Comparison of ENCODE assay signal across 15 mouse cellular contexts in the genomic region with DNA sequence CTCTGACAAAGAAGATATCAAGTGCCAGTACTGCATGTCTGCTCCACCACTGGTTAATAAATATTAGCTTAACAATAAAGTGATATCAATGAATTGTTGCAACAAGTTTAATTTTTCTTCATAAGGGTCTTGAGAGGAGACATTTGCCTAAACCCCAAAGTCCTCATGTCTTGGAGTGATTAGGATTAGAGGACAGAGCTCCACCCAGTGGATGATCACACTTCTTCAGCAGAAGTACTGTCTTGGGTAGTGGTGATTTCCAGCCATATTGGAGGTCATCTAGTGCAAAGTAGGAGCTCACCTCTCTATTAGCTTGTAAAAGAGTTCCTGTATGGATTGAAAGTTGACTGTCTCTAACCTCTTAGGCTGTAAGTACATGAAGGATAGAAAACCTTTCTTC.
DNase-seq lines count a peak whose midpoint lies in the region; ATAC-seq and TF ChIP-seq lines count a peak whose summit lies in the region.
"Had no signal": no experiment of that assay in that cellular context is flagged by ENCODE, and none has a peak within 500 bp of the region (broad histone marks: within the 10 kb centered on the region; RNA-seq: fewer than 3 reads in every experiment).

No protein-coding gene starts in this region.

- no peak for ATAC-seq in kidney, embryonic 15.5 days (replicated peaks; ENCODE audit: low FRiP score)
- ATAC-seq in liver, embryonic 12.5 days = no peak
- no peak for ATAC-seq in stomach, postnatal 0 days (ENCODE audit: low FRiP score, low TSS enrichment)
- ATAC-seq: CD4-positive, CD25-positive, alpha-beta regulatory T cell, adult 4 months; forebrain, embryonic 13.5 days; midbrain, embryonic 13.5 days had no signal

- H3K36me3 ChIP-seq in kidney, embryonic 15.5 days = no peaks in the 10 kb centered on the region
- no peaks in the 10 kb centered on the region for H3K36me3 ChIP-seq in liver, adult 2 months (ENCODE audit: control insufficient read depth, insufficient read depth, low read length)
- no peaks in the 10 kb centered on the region for H3K36me3 ChIP-seq in liver, embryonic 12.5 days
- H3K36me3 ChIP-seq in stomach, postnatal 0 days (ENCODE audit: control insufficient read depth, insufficient read depth, low read length) = no peaks in the 10 kb centered on the region
- H3K36me3 ChIP-seq: midbrain, embryonic 13.5 days had no signal

- H3K9ac ChIP-seq in kidney, embryonic 15.5 days = no peak overlapping the region
- H3K9ac ChIP-seq in liver, adult 2 months (ENCODE audit: low read depth, low read length) = no peak overlapping the region
- H3K9ac ChIP-seq in liver, embryonic 12.5 days = no peak overlapping the region
- H3K9ac ChIP-seq in stomach, postnatal 0 days (ENCODE audit: low read length) = no peak overlapping the region
- H3K9ac ChIP-seq: forebrain, embryonic 13.5 days; liver, embryonic 14.5 days; midbrain, embryonic 13.5 days had no signal

- H3K4me2 ChIP-seq in kidney, embryonic 15.5 days = no peak overlapping the region
- no peak overlapping the region for H3K4me2 ChIP-seq in liver, embryonic 12.5 days
- H3K4me2 ChIP-seq in stomach, postnatal 0 days (replicated peaks; ENCODE audit: low read depth) = no peak overlapping the region
- H3K4me2 ChIP-seq: forebrain, embryonic 13.5 days; midbrain, embryonic 13.5 days had no signal

- H3K27ac ChIP-seq in gastrocnemius, adult 2 months = no peak overlapping the region
- no peak overlapping the region for H3K27ac ChIP-seq in kidney, embryonic 15.5 days
- H3K27ac ChIP-seq in liver, adult 2 months (replicated peaks; ENCODE audit: insufficient read depth, low read depth, low read length) = no peak overlapping the region
- no peak overlapping the region for H3K27ac ChIP-seq in liver, embryonic 12.5 days
- no peak overlapping the region for H3K27ac ChIP-seq in stomach, postnatal 0 days (replicated peaks)
- H3K27ac ChIP-seq: forebrain, embryonic 13.5 days; liver, embryonic 14.5 days; midbrain, embryonic 13.5 days had no signal

- no peak overlapping the region for H3K4me3 ChIP-seq in gastrocnemius, adult 2 months
- no peak overlapping the region for H3K4me3 ChIP-seq in kidney, embryonic 15.5 days (replicated peaks)
- H3K4me3 ChIP-seq in liver, adult 2 months (ENCODE audit: insufficient read depth, low read depth, low read length) = no peak overlapping the region
- H3K4me3 ChIP-seq in liver, embryonic 12.5 days = no peak overlapping the region
- no peak overlapping the region for H3K4me3 ChIP-seq in stomach, postnatal 0 days (ENCODE audit: low read depth, low read length)
- H3K4me3 ChIP-seq: forebrain, embryonic 13.5 days; midbrain, embryonic 13.5 days had no signal

- no peaks in the 10 kb centered on the region for H3K9me3 ChIP-seq in kidney, embryonic 15.5 days (replicated peaks)
- H3K9me3 ChIP-seq in liver, embryonic 12.5 days (replicated peaks) = no peaks in the 10 kb centered on the region
- no peaks in the 10 kb centered on the region for H3K9me3 ChIP-seq in stomach, postnatal 0 days (ENCODE audit: control insufficient read depth, low read length)
- H3K9me3 ChIP-seq: forebrain, embryonic 13.5 days; midbrain, embryonic 13.5 days had no signal

- TF ChIP-seq CTCF in gastrocnemius, adult 2 months (IDR thresholded peaks at IDR 0.05) = peak; percentile 36; the same call in 1 of the 2 replicates
- TF ChIP-seq CTCF in liver, adult 2 months (IDR thresholded peaks at IDR 0.05; ENCODE audit: low read depth, low read length) = peak; percentile 10; the same call in 1 of the 2 replicates
- TF ChIP-seq CTCF in stomach, postnatal 0 days (IDR thresholded peaks at IDR 0.05; ENCODE audit: low read depth) = peak; percentile 39

- no peaks in the 10 kb centered on the region for H3K79me2 ChIP-seq in liver, adult 2 months (ENCODE audit: control insufficient read depth, insufficient read depth, low read length)

- DNase-seq in gastrocnemius, adult 2 months = no peak
- no peak for DNase-seq in gastrocnemius, postnatal 25 days
- peak; percentile 18 for DNase-seq in kidney, adult 9 months
- DNase-seq in liver, adult 2 months (ENCODE audit: extremely low read depth, low read depth, low spot score) = peak; percentile 10
- DNase-seq in stomach, postnatal 0 days (ENCODE audit: low spot score) = no peak
- DNase-seq: cerebellum, adult 18-20 months; heart, postnatal 36 days; layer of hippocampus, adult 9-11 months; thymus, postnatal 25 days had no signal

- H3K27me3 ChIP-seq in kidney, embryonic 15.5 days = no peaks in the 10 kb centered on the region
- H3K27me3 ChIP-seq in liver, adult 2 months (ENCODE audit: control insufficient read depth, insufficient read depth, low read length) = no peaks in the 10 kb centered on the region
- H3K27me3 ChIP-seq in liver, embryonic 12.5 days (replicated peaks) = no peaks in the 10 kb centered on the region
- no peaks in the 10 kb centered on the region for H3K27me3 ChIP-seq in stomach, postnatal 0 days (ENCODE audit: control insufficient read depth, insufficient read depth, low read length)
- H3K27me3 ChIP-seq: forebrain, embryonic 13.5 days; midbrain, embryonic 13.5 days had no signal

- no peak for TF ChIP-seq POLR2A in liver, adult 2 months (IDR thresholded peaks at IDR 0.05; ENCODE audit: extremely low read depth, insufficient read depth, low read length)

- intact Hi-C loops in gastrocnemius, adult 2 months (cut with DNase I) = loop anchor here (2.0 to 5.0 kb wide), 2 partner anchors 390 to 404 kb away; no protein-coding TSS in a partner anchor

- TF ChIP-seq EP300 in stomach, postnatal 0 days (optimal IDR thresholded peaks at IDR 0.05) = no peak

- no peaks in the 10 kb centered on the region for H3K4me1 ChIP-seq in kidney, embryonic 15.5 days
- no peaks in the 10 kb centered on the region for H3K4me1 ChIP-seq in liver, adult 2 months (ENCODE audit: control insufficient read depth, insufficient read depth, low read length)
- no peaks in the 10 kb centered on the region for H3K4me1 ChIP-seq in liver, embryonic 12.5 days
- H3K4me1 ChIP-seq in stomach, postnatal 0 days (replicated peaks; ENCODE audit: control insufficient read depth, insufficient read depth) = no peaks in the 10 kb centered on the region
- H3K4me1 ChIP-seq: forebrain, embryonic 13.5 days; midbrain, embryonic 13.5 days had no signal

Comparison
In these comparisons a context has a peak if more than half of its experiments do, and no peak if none do; other contexts are left out.
1. DNase-seq: peak in kidney, adult 9 months (single experiment) and liver, adult 2 months (single experiment); none in gastrocnemius, adult 2 months (single experiment), gastrocnemius, postnatal 25 days (single experiment) and stomach, postnatal 0 days (single experiment).
2. Peak in every context shown above with its lines, with median percentiles within 50 percentile points of each other: CTCF ChIP-seq.